Mouse (Mus musculus) hindbrain, embryonic 11.5 days (tissue): ENCODE measurements at regions not wholly inside any gene's neighbourhood (a gene's known extent, or its start where the extent isn't known, plus 50 kb on each side); places are given as distances from the start of the nearest gene placed in this dataset.

Source experiments
- ATAC-seq: fragments of 200-750 bp; cut with Nextera tagmentation; 2 replicates; pipeline ENCODE4 v1.8.0; 2017; ENCODE audit warnings: mild to moderate bottlenecking, moderate TSS enrichment, moderate library complexity; ENCODE audit not compliant: low FRiP score
- DNase-seq: peaks from one replicate; pipeline ENCODE4 v3.0.0-alpha.2; 2015; ENCODE audit warnings: low spot score
- H3K27ac ChIP-seq: fragments of 300-500 bp; sonication (generic); 2 replicates; pipeline ENCODE4 v1.5.1; 2014; ENCODE audit warnings: mild to moderate bottlenecking, low read depth, low read length
- H3K27me3 ChIP-seq: fragments of 300-500 bp; sonication (generic); 2 replicates; pipeline ENCODE4 v1.6.1; 2014; ENCODE audit warnings: mild to moderate bottlenecking, low read length, moderate library complexity, mixed read lengths; ENCODE audit not compliant: control insufficient read depth, insufficient read depth
- H3K36me3 ChIP-seq: fragments of 300-500 bp; sonication (generic); 2 replicates; pipeline ENCODE4 v1.6.1; 2014; ENCODE audit warnings: mild to moderate bottlenecking, low read length, moderate library complexity, mixed read lengths; ENCODE audit not compliant: control insufficient read depth, insufficient read depth
- H3K4me1 ChIP-seq: fragments of 300-500 bp; sonication (generic); replicated peaks from 2 replicates; pipeline ENCODE4 v1.6.1; 2014; ENCODE audit warnings: low read length, mixed read lengths; ENCODE audit not compliant: control insufficient read depth, insufficient read depth
- H3K4me2 ChIP-seq: fragments of 300-500 bp; sonication (generic); replicated peaks from 2 replicates; pipeline ENCODE4 v1.6.1; 2014; ENCODE audit warnings: mild to moderate bottlenecking, low read depth, low read length
- H3K4me3 ChIP-seq: fragments of 300-500 bp; sonication (generic); 2 replicates; pipeline ENCODE4 v1.5.1; 2014; ENCODE audit warnings: low read depth, low read length
- H3K9ac ChIP-seq: fragments of 300-500 bp; sonication (generic); 2 replicates; pipeline ENCODE4 v1.6.1; 2014; ENCODE audit warnings: low read depth, low read length
- H3K9me3 ChIP-seq: fragments of 300-500 bp; sonication (generic); 2 replicates; pipeline ENCODE4 v1.6.1; 2016; ENCODE audit warnings: low read length; ENCODE audit not compliant: control insufficient read depth
- WGBS: fragments of 180-500 bp; shearing (Covaris S2); extraction: QIAGEN DNeasy Blood & Tissue Kit; methylation state at CpG from one replicate; pipeline ENCODE4 v1.1.7; 2014; 5-methylcytosine and 5-hydroxymethylcytosine counted together

- no peaks in the 10 kb centered on the region for H3K9me3 ChIP-seq
- DNase-seq = no peak
- no peak overlapping the region for H3K4me3 ChIP-seq
- no peaks in the 10 kb centered on the region for H3K36me3 ChIP-seq
- WGBS = 84% methylated on average over 9 of the region's 9 CpGs
- H3K4me1 ChIP-seq = peaks cover 4% of the 10 kb centered on the region; the same call in 1 of the 2 replicates
- no peak for ATAC-seq
- no peaks in the 10 kb centered on the region for H3K27me3 ChIP-seq
- no peak overlapping the region for H3K27ac ChIP-seq
- H3K9ac ChIP-seq = no peak overlapping the region
- no peak overlapping the region for H3K4me2 ChIP-seq
These were observed 108.8 kb upstream of the Col8a1 start for GRCm38 (mm10) chr16:57863206-57863860.

DNA sequence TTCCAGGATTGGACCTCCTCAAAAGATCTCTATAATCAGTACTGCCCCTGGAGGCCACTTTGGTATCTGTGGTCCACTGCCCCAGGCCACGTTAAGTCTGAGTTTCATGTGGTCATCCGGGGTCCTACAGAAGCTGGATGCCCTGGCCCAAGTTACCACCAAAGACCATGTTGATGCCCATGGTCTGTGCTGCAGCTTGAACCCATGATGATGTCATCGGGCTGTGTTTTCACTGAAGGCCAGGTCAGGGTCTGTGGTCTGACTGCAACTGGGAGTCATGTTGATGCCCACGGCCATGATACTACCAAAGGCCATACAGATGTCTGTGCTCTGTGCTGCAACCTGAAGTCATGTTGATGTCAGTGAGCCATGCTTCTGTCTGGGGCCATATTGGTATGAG, 122.3 kb upstream of the Col8a1 start:
- Histone ChIP-seq H3K9ac (no peak overlapping the region), H3K9me3 (no peaks in the 10 kb centered on the region), H3K27ac (no peak overlapping the region), H3K4me2 (no peak overlapping the region), H3K36me3 (no peaks in the 10 kb centered on the region), H3K4me1 (no peaks in the 10 kb centered on the region), H3K27me3 (no peaks in the 10 kb centered on the region), H3K4me3 (no peak overlapping the region)
- DNase-seq (no peak), ATAC-seq (no peak)
- WGBS = 91% methylated on average over 4 of the region's 4 CpGs

DNA sequence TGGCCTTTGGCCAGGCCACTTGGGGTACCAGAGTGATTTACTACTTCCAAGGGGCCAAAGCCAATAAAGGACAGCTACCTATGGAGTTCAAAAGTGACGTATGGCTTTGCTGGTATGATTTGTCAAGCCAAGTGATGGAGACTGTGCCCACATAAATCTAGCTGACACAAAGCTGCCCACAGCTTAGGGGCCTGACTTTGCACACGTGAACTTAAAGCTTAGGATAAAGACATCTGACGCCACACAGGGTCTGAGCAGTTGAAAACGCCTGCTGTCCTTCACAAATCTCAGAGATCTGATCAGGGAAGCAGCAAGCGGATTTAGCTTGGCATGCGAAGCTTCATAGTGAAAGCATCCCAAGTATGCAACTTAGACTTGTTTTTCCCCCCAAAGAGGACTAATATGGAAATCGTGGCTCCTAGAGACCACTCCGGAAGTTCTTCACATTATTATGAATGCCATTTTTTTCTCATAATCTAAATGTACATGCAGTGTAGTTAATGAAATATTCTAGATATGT, 127.1 kb upstream of the Col8a1 start:
- Histone ChIP-seq H3K4me2 (no peak overlapping the region), H3K4me1 (no peaks in the 10 kb centered on the region), H3K27ac (no peak overlapping the region), H3K9ac (no peak overlapping the region), H3K36me3 (no peaks in the 10 kb centered on the region), H3K27me3 (no peaks in the 10 kb centered on the region), H3K4me3 (no peak overlapping the region), H3K9me3 (no peaks in the 10 kb centered on the region)
- 80% methylated on average over 8 of the region's 8 CpGs for WGBS
- DNase-seq = no peak
- no peak for ATAC-seq

DNA sequence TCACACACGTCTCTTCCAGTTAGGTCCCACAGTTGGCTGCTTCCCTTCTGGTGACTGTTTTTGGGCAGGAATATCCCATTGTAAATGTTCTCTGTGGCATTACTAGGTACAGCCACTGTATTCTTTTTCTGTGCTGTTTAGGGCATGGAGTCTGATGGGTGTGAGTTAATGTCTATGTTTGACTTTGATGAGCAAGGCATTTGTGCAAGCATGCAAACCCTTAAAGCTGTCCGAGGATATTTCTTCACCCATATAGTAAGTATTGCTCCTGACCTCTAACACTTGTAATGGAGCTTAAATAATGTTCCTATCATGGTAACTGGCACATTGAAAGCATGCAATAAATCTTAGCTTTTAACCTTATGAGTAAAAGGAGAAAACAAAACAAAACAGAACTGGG, 133.6 kb upstream of the Col8a1 start:
- H3K27ac ChIP-seq = no peak overlapping the region
- H3K9ac ChIP-seq = no peak overlapping the region
- H3K27me3 ChIP-seq = no peaks in the 10 kb centered on the region
- H3K4me3 ChIP-seq = no peak overlapping the region
- no peaks in the 10 kb centered on the region for H3K36me3 ChIP-seq
- H3K4me1 ChIP-seq = no peaks in the 10 kb centered on the region
- H3K9me3 ChIP-seq = no peaks in the 10 kb centered on the region
- DNase-seq = no peak
- ATAC-seq = peak; percentile 17; the same call in 1 of the 2 replicates
- no peak overlapping the region for H3K4me2 ChIP-seq
- WGBS = 47% methylated on average over 2 of the region's 2 CpGs

DNA sequence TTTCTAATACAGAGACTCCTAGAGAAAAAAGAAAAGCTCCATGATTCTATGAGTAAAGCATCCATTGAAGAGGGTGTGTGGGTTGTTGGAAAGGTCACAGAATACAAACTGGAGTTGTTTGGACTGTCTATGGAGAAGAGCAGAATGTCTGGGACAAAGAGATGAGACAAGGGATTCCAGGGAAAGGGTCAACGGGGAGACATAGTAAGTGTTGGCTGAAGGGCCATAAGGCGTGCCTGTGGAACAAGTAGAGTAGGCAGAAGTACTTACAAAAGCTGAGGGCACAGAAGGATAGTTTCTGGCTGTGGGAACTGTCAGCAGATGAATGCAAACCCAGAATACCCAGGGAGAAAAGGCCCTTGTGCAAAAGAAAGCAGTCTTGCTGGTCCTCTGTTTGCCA, 134.0 kb upstream of the Col8a1 start:
- no peak overlapping the region for H3K4me3 ChIP-seq
- no peaks in the 10 kb centered on the region for H3K27me3 ChIP-seq
- H3K36me3 ChIP-seq = no peaks in the 10 kb centered on the region
- no peak overlapping the region for H3K4me2 ChIP-seq
- DNase-seq = peak; percentile 6
- no peak overlapping the region for H3K27ac ChIP-seq
- WGBS = 32% methylated on average over 2 of the region's 2 CpGs
- no peaks in the 10 kb centered on the region for H3K4me1 ChIP-seq
- ATAC-seq = peak; percentile 80
- no peaks in the 10 kb centered on the region for H3K9me3 ChIP-seq
- H3K9ac ChIP-seq = no peak overlapping the region

DNA sequence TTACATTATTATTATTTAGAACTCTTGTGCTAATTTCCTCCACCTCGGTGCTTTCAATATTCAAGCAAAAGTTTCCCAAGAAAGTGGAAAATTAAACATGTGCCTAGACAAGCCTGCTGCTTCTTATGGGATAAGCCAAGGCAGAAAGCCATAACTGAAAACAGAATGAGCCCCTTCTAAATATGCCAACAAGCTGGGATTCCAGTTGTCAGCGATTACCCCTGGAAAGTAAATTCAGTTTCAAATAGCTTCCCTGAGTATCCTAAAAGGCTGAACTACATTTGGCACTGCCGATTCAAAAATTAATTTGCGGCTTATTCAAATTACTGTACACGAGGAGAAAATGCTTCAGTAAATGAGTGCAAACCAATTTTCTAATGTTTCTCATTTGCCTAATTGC, 135.6 kb upstream of the Col8a1 start:
- Histone ChIP-seq H3K27me3 (no peaks in the 10 kb centered on the region), H3K9me3 (no peaks in the 10 kb centered on the region), H3K36me3 (no peaks in the 10 kb centered on the region), H3K4me1 (no peaks in the 10 kb centered on the region), H3K4me2 (no peak overlapping the region), H3K9ac (no peak overlapping the region), H3K4me3 (no peak overlapping the region), H3K27ac (no peak overlapping the region)
- ATAC-seq (no peak), DNase-seq (no peak)
- WGBS = 90% methylated on average over 5 of the region's 5 CpGs

- Histone ChIP-seq H3K36me3 (no peaks in the 10 kb centered on the region), H3K27me3 (no peaks in the 10 kb centered on the region), H3K4me3 (no peak overlapping the region), H3K4me2 (no peak overlapping the region), H3K27ac (no peak overlapping the region), H3K9me3 (no peaks in the 10 kb centered on the region), H3K9ac (no peak overlapping the region), H3K4me1 (no peaks in the 10 kb centered on the region)
- DNase-seq = no peak
- WGBS = 83% methylated on average over 2 of the region's 2 CpGs
- no peak for ATAC-seq
These were observed 138.6 kb upstream of the Col8a1 start for GRCm38 (mm10) chr16:57893111-57893510.

DNA sequence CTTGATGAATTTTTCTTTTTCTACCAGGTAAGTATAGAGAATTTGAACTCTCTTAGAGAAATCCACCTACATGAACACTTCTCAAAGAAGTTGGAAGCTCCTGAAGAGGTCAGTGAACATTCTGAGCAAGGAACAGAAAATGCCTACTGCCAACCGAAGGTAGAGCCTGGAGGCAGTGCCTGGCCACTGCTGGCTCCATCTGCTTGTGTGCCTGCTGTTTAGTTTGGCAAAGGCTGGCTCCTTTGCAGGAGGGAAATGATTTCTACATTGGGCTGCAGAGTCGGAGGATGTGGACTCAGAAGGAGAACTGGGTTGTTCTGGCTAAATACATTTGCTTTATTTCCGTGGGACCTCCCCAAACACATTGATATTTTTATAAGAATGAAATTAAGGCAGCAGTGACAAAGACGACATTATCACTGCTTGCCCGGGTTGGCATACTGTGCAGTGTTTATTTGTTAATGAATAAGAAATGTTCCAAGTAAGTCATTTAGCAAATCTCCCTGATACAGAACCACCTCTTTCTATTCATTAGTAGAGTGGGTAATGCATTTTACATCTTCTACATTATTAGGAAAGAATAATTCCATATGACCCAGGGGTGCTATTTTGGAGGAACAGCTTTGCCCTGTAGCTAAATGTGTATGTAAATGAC, 139.3 kb upstream of the Col8a1 start:
- WGBS = 89% methylated on average over 5 of the region's 5 CpGs
- no peak overlapping the region for H3K27ac ChIP-seq
- no peak for DNase-seq
- H3K4me2 ChIP-seq = no peak overlapping the region
- no peaks in the 10 kb centered on the region for H3K9me3 ChIP-seq
- no peak for ATAC-seq
- H3K9ac ChIP-seq = no peak overlapping the region
- no peaks in the 10 kb centered on the region for H3K36me3 ChIP-seq
- H3K4me3 ChIP-seq = no peak overlapping the region
- H3K27me3 ChIP-seq = no peaks in the 10 kb centered on the region
- H3K4me1 ChIP-seq = no peaks in the 10 kb centered on the region

DNA sequence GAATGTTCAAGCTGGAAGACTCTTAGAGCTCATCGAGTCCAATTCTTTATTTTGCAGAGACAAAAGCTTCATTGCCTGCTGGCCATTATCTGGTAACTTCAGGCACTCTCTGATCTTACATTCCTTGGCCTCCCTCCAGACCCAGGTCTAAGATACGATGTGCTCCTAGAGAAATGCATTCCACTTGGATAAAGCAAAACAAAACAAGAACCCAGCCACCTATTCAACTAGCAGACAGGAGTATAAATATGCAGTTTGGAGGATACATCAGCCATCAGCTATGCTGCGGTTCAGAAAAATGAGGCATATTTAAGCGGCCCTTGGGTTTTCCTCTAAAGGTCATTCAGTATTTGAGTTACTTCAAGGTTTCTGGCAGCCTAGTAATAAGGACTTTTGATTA, 146.5 kb upstream of the Col8a1 start:
- Histone ChIP-seq H3K4me2 (no peak overlapping the region), H3K36me3 (no peaks in the 10 kb centered on the region), H3K27ac (no peak overlapping the region), H3K27me3 (no peaks in the 10 kb centered on the region), H3K4me3 (no peak overlapping the region), H3K4me1 (no peaks in the 10 kb centered on the region), H3K9ac (no peak overlapping the region), H3K9me3 (no peaks in the 10 kb centered on the region)
- no peak for ATAC-seq
- no peak for DNase-seq
- WGBS = 70% methylated on average over 4 of the region's 4 CpGs
